Mouse (Mus musculus) left cerebral cortex, adult 2 months (tissue): ENCODE data around the gene Zfp872. TPM values are rescaled to one million over a fixed set of nuclear protein-coding genes. Genes with fewer than 3 reads are reported as not detected.

Experiments
- DNase-seq, 2 experiments: peaks; one replicate each; pipeline ENCODE4 v3.0.0; 2021 to 2022; ENCODE audit warnings: low spot score in 2 of 2, mixed read lengths in 1 of 2; ENCODE audit errors: extremely low spot score in 1 of 2
- H3K27ac ChIP-seq: fragments of 200-600 bp; 2 replicates; pipeline ENCODE4 v1.8.1; 2022
- H3K4me3 ChIP-seq: fragments of 200-600 bp; 2 replicates; pipeline ENCODE4 v1.8.1; 2022
- CTCF ChIP-seq: fragments of 200-600 bp; IDR thresholded peaks from 2 replicates; pipeline ENCODE4 v1.8.1; 2022; ENCODE audit warnings: antibody characterized with exemption, mild to moderate bottlenecking, moderate library complexity
- intact Hi-C: fragments of 180-260 bp; cut with DNase I; formaldehyde crosslinking; loops from one replicate; pipeline ENCODE4 v1.15.1; 2025
- total RNA-seq, 2 experiments: library from RNA; stranded (reverse); gene quantifications; 2 replicates each; pipeline ENCODE4 v1.2.3; 2021

Gene Zfp872
- total RNA-seq, 2 experiments from 2014 or later = not detected

DNA sequence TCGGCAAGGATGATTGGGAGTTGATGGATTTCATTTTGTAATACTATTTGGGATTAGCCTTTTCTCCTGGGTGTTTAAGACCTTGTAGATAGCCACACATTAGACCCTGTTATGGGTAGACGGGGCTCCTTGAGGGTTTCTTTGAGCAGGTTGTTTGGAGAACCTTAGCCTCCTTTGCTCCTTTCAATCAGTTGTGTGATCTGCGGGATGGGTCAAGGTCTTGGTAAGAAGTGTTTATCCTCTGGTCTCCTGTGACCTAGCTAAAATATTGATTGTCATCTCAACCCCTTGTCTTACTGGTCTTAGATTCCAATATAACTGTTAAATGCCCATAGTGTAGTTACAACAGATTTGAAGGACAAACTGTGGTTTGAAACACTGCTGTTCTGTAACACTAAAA is 42.2 kb downstream of the Zfp872 start:
- no peak overlapping the region for H3K27ac ChIP-seq
- intact Hi-C loops = no loop called here
- no peak overlapping the region for H3K4me3 ChIP-seq
- no peak for DNase-seq
- TF ChIP-seq CTCF = no peak

DNA sequence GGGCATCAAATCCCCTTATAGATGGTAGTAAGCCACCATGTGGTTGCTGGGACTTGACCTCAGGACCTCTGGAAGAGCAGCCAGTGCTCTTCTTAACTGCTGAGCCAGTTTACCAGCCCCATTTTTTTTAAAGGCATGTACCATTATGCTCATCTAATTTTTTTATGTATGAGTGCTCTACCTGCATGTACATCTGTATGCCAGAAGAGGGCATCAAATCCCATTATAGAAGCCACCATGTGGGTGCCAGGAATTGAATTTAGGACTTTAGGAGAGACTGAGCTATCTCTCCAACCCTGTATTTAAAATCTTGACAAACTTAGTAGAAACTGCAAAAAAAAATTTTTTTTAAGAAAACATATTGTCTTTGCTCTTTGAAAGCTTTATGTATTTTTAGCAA is 42.7 kb downstream of the Zfp872 start:
- Histone ChIP-seq H3K27ac (no peak overlapping the region), H3K4me3 (no peak overlapping the region)
- peak; percentile 61 for TF ChIP-seq CTCF
- intact Hi-C loops = no loop called here
- no peak for DNase-seq

DNA sequence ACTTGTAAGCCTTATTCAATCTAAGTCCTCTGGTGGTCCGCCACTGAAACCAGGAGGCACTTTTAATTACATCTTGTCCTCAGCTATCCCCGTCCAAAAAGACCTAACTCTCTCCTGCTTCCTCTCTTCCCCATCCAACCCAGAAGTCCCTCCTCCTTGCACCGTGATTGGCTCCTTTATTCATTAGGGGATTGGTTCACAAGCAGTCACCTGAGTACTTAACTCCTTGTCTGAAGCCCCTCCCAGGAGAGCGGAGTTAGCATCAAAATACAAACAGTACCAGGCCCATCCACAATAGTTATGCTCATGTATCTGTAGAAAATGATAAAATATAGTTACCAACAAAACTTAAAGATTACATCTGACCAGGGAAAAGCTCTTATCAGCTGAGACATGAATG is 52.1 kb downstream of the Zfp872 start:
- Histone ChIP-seq H3K27ac (no peak overlapping the region), H3K4me3 (no peak overlapping the region)
- DNase-seq = no peak
- TF ChIP-seq CTCF = no peak
- intact Hi-C loops = no loop called here

- intact Hi-C loops = no loop called here
- TF ChIP-seq CTCF = no peak
- no peak overlapping the region for H3K27ac ChIP-seq
- H3K4me3 ChIP-seq = no peak overlapping the region
- no peak for DNase-seq
Measured at GRCm38 (mm10) chr9:22244242-22244641, 56.4 kb downstream of the Zfp872 start.

Other genes with a start within 250 kb of the Zfp872 start
- 10 to 100 TPM; 12.7 to 14.0 TPM for gene Swsap1, start 232.3 kb upstream of the Zfp872 start, total RNA-seq
- 10 to 100 TPM; 10.2 to 12.1 TPM for gene Epor, start 224.6 kb upstream of the Zfp872 start, total RNA-seq
- gene Rgl3, start 198.6 kb upstream of the Zfp872 start, total RNA-seq = 1 to 10 TPM; 2.1 to 3.1 TPM
- 10 to 100 TPM in 1 of 2 experiments, 1 to 10 TPM in 1; 9.3 to 10.7 TPM for gene Ccdc151, start 185.5 kb upstream of the Zfp872 start, total RNA-seq
- gene Prkcsh, start 185.3 kb upstream of the Zfp872 start, total RNA-seq = 100 to 1,000 TPM in 1 of 2 experiments, 10 to 100 TPM in 1; 85.9 to 104 TPM
- gene Elavl3, start 136.1 kb upstream of the Zfp872 start, total RNA-seq = 100 to 1,000 TPM; 148 to 153 TPM
- gene Gm49318, start 116.8 kb upstream of the Zfp872 start, total RNA-seq = 1 to 10 TPM; 2.1 to 2.3 TPM
- 10 to 100 TPM; 20.0 to 24.8 TPM for gene Zfp653, start 116.7 kb upstream of the Zfp872 start, total RNA-seq
- 10 to 100 TPM; 43.0 to 46.8 TPM for gene Ecsit, start 102.7 kb upstream of the Zfp872 start, total RNA-seq
- gene Cnn1, start 88.9 kb upstream of the Zfp872 start, total RNA-seq = 1 to 10 TPM in 1 of 2 experiments, under 1 TPM in 1; 0.41 to 1.3 TPM
- 10 to 100 TPM; 63.4 to 65.3 TPM for gene Elof1, start 70.9 kb upstream of the Zfp872 start, total RNA-seq
- gene Acp5, start 52.4 kb upstream of the Zfp872 start, total RNA-seq = under 1 TPM in 1 of 2 experiments, not detected in 1; 0.51 TPM
- 10 to 100 TPM; 40.1 to 43.4 TPM for gene Pigyl, start 31.2 kb upstream of the Zfp872 start, total RNA-seq
- gene Zfp809, start 37.6 kb downstream of the Zfp872 start, total RNA-seq = 10 to 100 TPM; 21.4 to 21.8 TPM
- 1 to 10 TPM; 3.7 to 4.5 TPM for gene Zfp599, start 71.8 kb downstream of the Zfp872 start, total RNA-seq
- 10 to 100 TPM; 12.6 to 16.4 TPM for gene Zfp810, start 119.6 kb downstream of the Zfp872 start, total RNA-seq
- 1 to 10 TPM; 8.6 to 9.7 TPM for gene Anln, start 201.1 kb downstream of the Zfp872 start, total RNA-seq
- gene 9530077C05Rik, start 223.4 kb downstream of the Zfp872 start, total RNA-seq = 10 to 100 TPM in 1 of 2 experiments, 1 to 10 TPM in 1; 7.0 to 10.0 TPM